In genomic region chr7:116515059-116515458, GRCm38 (mm10) we compare ENCODE assay signal across 18 mouse cellular contexts. TPM values are rescaled to one million over a fixed set of nuclear protein-coding genes. Genes with fewer than 3 reads are reported as not detected.
DNase-seq lines count a peak whose midpoint lies in the region; ATAC-seq and TF ChIP-seq lines count a peak whose summit lies in the region.
"Had no signal": no experiment of that assay in that cellular context is flagged by ENCODE, and none has a peak within 500 bp of the region (broad histone marks: within the 10 kb centered on the region; RNA-seq: fewer than 3 reads in every experiment).

No protein-coding gene starts in this region.

- H3K9me3 ChIP-seq in liver, embryonic 11.5 days (ENCODE audit: control insufficient read depth, low read length): no peaks in the 10 kb centered on the region
- H3K9me3 ChIP-seq in embryonic facial prominence, embryonic 15.5 days (replicated peaks): no peaks in the 10 kb centered on the region
- no peaks in the 10 kb centered on the region for H3K9me3 ChIP-seq in lung, embryonic 16.5 days (ENCODE audit: control insufficient read depth, low read length)
- H3K9me3 ChIP-seq: forebrain, embryonic 15.5 days; heart, embryonic 15.5 days; hindbrain, embryonic 15.5 days; limb, embryonic 12.5 days; liver, embryonic 15.5 days; midbrain, embryonic 15.5 days had no signal

- no peak for TF ChIP-seq CTCF in liver, adult 2 months (IDR thresholded peaks at IDR 0.05; ENCODE audit: low read depth, low read length)

- no peak overlapping the region for H3K4me3 ChIP-seq in liver, adult 2 months (ENCODE audit: insufficient read depth, low read depth, low read length)
- H3K4me3 ChIP-seq in liver, embryonic 11.5 days (ENCODE audit: low read depth, low read length): no peak overlapping the region
- no peak overlapping the region for H3K4me3 ChIP-seq in embryonic facial prominence, embryonic 15.5 days (replicated peaks)
- H3K4me3 ChIP-seq in lung, embryonic 16.5 days (ENCODE audit: low read length): no peak overlapping the region
- H3K4me3 ChIP-seq: forebrain, embryonic 15.5 days; heart, embryonic 15.5 days; hindbrain, embryonic 15.5 days; limb, embryonic 12.5 days; liver, embryonic 15.5 days; midbrain, embryonic 15.5 days had no signal

- no peak for ATAC-seq in liver, embryonic 11.5 days (replicated peaks; ENCODE audit: low FRiP score)
- no peak for ATAC-seq in embryonic facial prominence, embryonic 15.5 days (ENCODE audit: insufficient number of reproducible peaks, low FRiP score, low TSS enrichment, low read depth)
- ATAC-seq in lung, embryonic 16.5 days (ENCODE audit: low read depth): 0 out of 2 replicates have a peak, but pooled peaks have one; percentile 44
- ATAC-seq in megakaryocyte, adult 5-6 weeks (ENCODE audit: poor library complexity, severe bottlenecking): peak; percentile 41
- ATAC-seq: forebrain, embryonic 15.5 days; midbrain, embryonic 15.5 days had no signal

- no peak for TF ChIP-seq POLR2A in liver, adult 2 months (IDR thresholded peaks at IDR 0.05; ENCODE audit: extremely low read depth, insufficient read depth, low read length)

- H3K27ac ChIP-seq in liver, adult 2 months (replicated peaks; ENCODE audit: insufficient read depth, low read depth, low read length): no peak overlapping the region
- H3K27ac ChIP-seq in liver, embryonic 11.5 days (ENCODE audit: low read depth, low read length): no peak overlapping the region
- H3K27ac ChIP-seq in embryonic facial prominence, embryonic 15.5 days (replicated peaks): peak overlapping the region; percentile 71
- peak overlapping the region; percentile 41 for H3K27ac ChIP-seq in lung, embryonic 16.5 days (ENCODE audit: low read length)
- H3K27ac ChIP-seq: forebrain, embryonic 15.5 days; heart, embryonic 15.5 days; hindbrain, embryonic 15.5 days; limb, embryonic 12.5 days; midbrain, embryonic 15.5 days had no signal

- no peaks in the 10 kb centered on the region for H3K4me1 ChIP-seq in liver, adult 2 months (ENCODE audit: control insufficient read depth, insufficient read depth, low read length)
- H3K4me1 ChIP-seq in liver, embryonic 11.5 days (replicated peaks; ENCODE audit: control insufficient read depth, insufficient read depth, low read length): no peaks in the 10 kb centered on the region
- H3K4me1 ChIP-seq in embryonic facial prominence, embryonic 15.5 days: no peaks in the 10 kb centered on the region
- H3K4me1 ChIP-seq in lung, embryonic 16.5 days (replicated peaks; ENCODE audit: control insufficient read depth, insufficient read depth, low read length): peaks cover 14% of the 10 kb centered on the region
- H3K4me1 ChIP-seq: forebrain, embryonic 15.5 days; liver, embryonic 15.5 days had no signal

- no peaks in the 10 kb centered on the region for H3K27me3 ChIP-seq in liver, adult 2 months (ENCODE audit: control insufficient read depth, insufficient read depth, low read length)
- H3K27me3 ChIP-seq in liver, embryonic 11.5 days (replicated peaks; ENCODE audit: control insufficient read depth, insufficient read depth, low read length): no peaks in the 10 kb centered on the region
- H3K27me3 ChIP-seq in embryonic facial prominence, embryonic 15.5 days: no peaks in the 10 kb centered on the region
- no peaks in the 10 kb centered on the region for H3K27me3 ChIP-seq in lung, embryonic 16.5 days (ENCODE audit: control insufficient read depth, insufficient read depth, low read depth, low read length)
- H3K27me3 ChIP-seq: forebrain, embryonic 15.5 days; heart, embryonic 15.5 days; hindbrain, embryonic 15.5 days; limb, embryonic 12.5 days; liver, embryonic 15.5 days; midbrain, embryonic 15.5 days had no signal

- 71% methylated on average over 7 of the region's 7 CpGs for WGBS in liver, adult 2 months
- 86% methylated on average over 7 of the region's 7 CpGs for WGBS in liver, embryonic 11.5 days
- WGBS in embryonic facial prominence, embryonic 15.5 days: 83% methylated on average over 7 of the region's 7 CpGs
- 64% methylated on average over 7 of the region's 7 CpGs for WGBS in lung, embryonic 16.5 days

- no peak overlapping the region for H3K9ac ChIP-seq in liver, adult 2 months (ENCODE audit: low read depth, low read length)
- H3K9ac ChIP-seq in liver, embryonic 11.5 days (ENCODE audit: low read depth, low read length): no peak overlapping the region
- H3K9ac ChIP-seq in embryonic facial prominence, embryonic 15.5 days: no peak overlapping the region
- H3K9ac ChIP-seq in lung, embryonic 16.5 days (ENCODE audit: low read length): 0 out of 2 replicates have a peak overlapping the region, but pooled peaks have one; percentile 15
- H3K9ac ChIP-seq: forebrain, embryonic 15.5 days; heart, embryonic 15.5 days; hindbrain, embryonic 15.5 days; limb, embryonic 12.5 days; liver, embryonic 15.5 days; midbrain, embryonic 15.5 days had no signal

- no peak overlapping the region for H3K4me2 ChIP-seq in liver, embryonic 11.5 days
- H3K4me2 ChIP-seq in embryonic facial prominence, embryonic 15.5 days (replicated peaks): no peak overlapping the region
- H3K4me2 ChIP-seq in lung, embryonic 16.5 days (ENCODE audit: low read depth, low read length): no peak overlapping the region
- H3K4me2 ChIP-seq: forebrain, embryonic 15.5 days; heart, embryonic 15.5 days; hindbrain, embryonic 15.5 days; limb, embryonic 12.5 days; liver, embryonic 15.5 days; midbrain, embryonic 15.5 days had no signal

- peak; percentile 32 for DNase-seq in liver, adult 2 months (ENCODE audit: extremely low read depth, low read depth, low spot score)
- no peak for DNase-seq in liver, embryonic 11.5 days (ENCODE audit: low spot score)
- DNase-seq in layer of hippocampus, postnatal 25 days (ENCODE audit: extremely low spot score in 1 of 2, low spot score in 1 of 2): no peak
- no peak for DNase-seq in ovary, postnatal 14 days (ENCODE audit: low spot score)
- DNase-seq: cerebellum, adult 8-10 months; cerebellum, postnatal 36 days; embryo, embryonic 11 days; kidney, adult 8-10 months; kidney, postnatal 14 days had no signal

- peaks cover 6% of the 10 kb centered on the region for H3K36me3 ChIP-seq in liver, adult 2 months (ENCODE audit: control insufficient read depth, insufficient read depth, low read length)
- H3K36me3 ChIP-seq in liver, embryonic 11.5 days (ENCODE audit: control insufficient read depth, insufficient read depth, low read length): no peaks in the 10 kb centered on the region
- H3K36me3 ChIP-seq in embryonic facial prominence, embryonic 15.5 days: no peaks in the 10 kb centered on the region
- peaks cover 3% of the 10 kb centered on the region; the same call in 1 of the 2 replicates for H3K36me3 ChIP-seq in lung, embryonic 16.5 days (ENCODE audit: control insufficient read depth, insufficient read depth, low read length)
- H3K36me3 ChIP-seq: heart, embryonic 15.5 days; liver, embryonic 15.5 days; midbrain, embryonic 15.5 days had no signal

- no peaks in the 10 kb centered on the region for H3K79me2 ChIP-seq in liver, adult 2 months (ENCODE audit: control insufficient read depth, insufficient read depth, low read length)

RNA-seq across cellular contexts. Expression of gene Nucb2, which starts 10.9 kb away (rescaled TPM):
- total RNA-seq in liver, adult 2 months (2014; rRNA removed): 4.7 and 5.5 TPM in 2 replicates
- 0.36 and 0.65 TPM in 2 replicates for polyA plus RNA-seq in liver, adult 2 months (2012; rRNA removed)
- 8.1 and 8.3 TPM in 2 replicates for polyA plus RNA-seq in liver, embryonic 11.5 days (2014; fragmentation: Nextera tagmentation; extraction: Ambion mirVana)
- polyA plus RNA-seq in embryonic facial prominence, embryonic 15.5 days (2015; fragmentation: Nextera tagmentation; extraction: Ambion mirVana): 31.1 and 34.7 TPM in 2 replicates
- 23.3 and 24.2 TPM in 2 replicates for polyA plus RNA-seq in lung, embryonic 16.5 days (2015; fragmentation: Nextera tagmentation; extraction: Ambion mirVana)
- 60.7 and 77.1 TPM in 2 replicates for total RNA-seq in megakaryocyte, adult 5-6 weeks (2015)
- 74.1 and 81.9 TPM in 2 replicates for total RNA-seq in megakaryocyte, adult 5-6 weeks (2017)
- total RNA-seq in layer of hippocampus, postnatal 25 days (2021): 10 to 100 TPM; 21.1 to 24.0 TPM

Comparison
In these comparisons a context has a peak if more than half of its experiments do, and no peak if none do; other contexts are left out.
1. H3K27ac ChIP-seq: peak in embryonic facial prominence, embryonic 15.5 days (single experiment) and lung, embryonic 16.5 days (single experiment); none in liver, adult 2 months (single experiment) and liver, embryonic 11.5 days (single experiment).
2. ATAC-seq: peak in lung, embryonic 16.5 days (single experiment) and megakaryocyte, adult 5-6 weeks (single experiment); none in liver, embryonic 11.5 days (single experiment) and embryonic facial prominence, embryonic 15.5 days (single experiment).